Mouse (Mus musculus): ENCODE measurements around the gene Spns1.

DNA sequence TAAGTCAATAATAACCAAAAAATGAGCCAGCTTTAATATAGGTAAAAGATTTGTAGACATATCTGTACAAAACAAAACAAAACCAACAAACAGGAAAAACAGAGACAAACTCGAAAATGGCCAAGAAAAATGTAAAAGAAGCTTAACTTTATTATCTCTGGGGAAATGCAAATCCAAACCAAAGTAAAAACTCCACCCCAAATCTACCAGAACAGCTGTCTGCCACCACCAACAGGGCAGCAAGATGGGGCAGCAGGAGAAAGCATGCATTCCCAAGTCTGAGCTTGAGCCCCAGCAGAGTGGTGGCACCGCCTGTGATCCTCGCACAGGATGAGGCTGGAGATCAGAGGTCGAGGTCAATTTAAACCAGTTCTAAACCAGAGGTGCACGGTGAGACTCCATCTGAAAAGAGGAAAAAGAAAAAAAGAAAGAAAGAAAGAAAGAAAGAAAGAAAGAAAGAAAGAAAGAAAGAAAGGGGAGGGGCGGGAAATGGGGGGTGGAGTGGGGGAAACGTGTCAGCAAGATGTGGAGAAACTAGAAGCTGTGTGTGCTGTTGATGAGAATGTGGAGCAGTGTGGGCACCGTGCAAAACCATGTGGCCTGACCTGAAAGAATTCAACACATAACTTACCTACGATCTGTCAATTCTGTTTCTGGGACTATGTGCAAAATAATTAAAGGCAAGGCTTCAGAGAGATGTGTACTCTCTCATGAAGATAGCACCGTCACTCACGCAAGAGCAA is 23.8 kb downstream of the Spns1 start:
- TF ChIP-seq POLR2A (IDR thresholded peaks at IDR 0.05; ENCODE audit: borderline replicate concordance, extremely low read depth, insufficient read depth, insufficient read length, poor library complexity, severe bottlenecking) (no peak), CTCF (IDR thresholded peaks at IDR 0.05; ENCODE audit: borderline replicate concordance, extremely low read depth, insufficient read depth, insufficient read length) (no peak)
